Mouse (Mus musculus) adrenal gland, postnatal 0 days (tissue): ENCODE data around the gene B4galt7. TPM values are rescaled to one million over a fixed set of nuclear protein-coding genes. Genes with fewer than 3 reads are reported as not detected.

Experiments used
- polyA plus RNA-seq: library from polyadenylated mRNA; unstranded; fragments of >200 nt; fragmentation: Nextera tagmentation; extraction: Ambion mirVana; gene quantifications from 2 replicates; pipeline ENCODE4 v1.2.1, GENCODE M21; 2015

Gene B4galt7
- polyA plus RNA-seq = 20.5 and 21.5 TPM in 2 replicates

GRCm38 (mm10) chr13:55599566-55600540 is at the start of gene B4galt7:
Gene B4galt7 (plus strand): TSS chr13:55599896.

GRCm38 (mm10) chr13:55571027-55571751 is 28.5 kb upstream of the B4galt7 start, which contains the start of gene Fam193b:
Gene Fam193b (minus strand): TSS chr13:55571120.

GRCm38 (mm10) chr13:55573432-55573831 is 26.3 kb upstream of the B4galt7 start, which contains the start of gene Tmed9:
Gene Tmed9 (plus strand): TSS chr13:55573732.

GRCm38 (mm10) chr13:55622649-55623541 is 23.2 kb downstream of the B4galt7 start, which contains the start of gene Caml:
Gene Caml (plus strand): TSS chr13:55623005.

GRCm38 (mm10) chr13:55634639-55635127 is 35.0 kb downstream of the B4galt7 start, which contains the start of gene Ddx46:
Gene Ddx46 (plus strand): TSS chr13:55635027.

Other genes with a start within 250 kb of the B4galt7 start
- 58.9 and 82.5 TPM in 2 replicates for gene Lman2, start 237.1 kb upstream of the B4galt7 start, polyA plus RNA-seq
- 1.2 and 1.3 TPM in 2 replicates for gene Rgs14, start 230.2 kb upstream of the B4galt7 start, polyA plus RNA-seq
- gene Slc34a1, start 201.7 kb upstream of the B4galt7 start, polyA plus RNA-seq = 1.5 and 1.8 TPM in 2 replicates
- gene Pfn3, start 184.7 kb upstream of the B4galt7 start, polyA plus RNA-seq = not detected in 2 replicates
- 8.7 and 12.2 TPM in 2 replicates for gene F12, start 173.1 kb upstream of the B4galt7 start, polyA plus RNA-seq
- gene Grk6, start 154.8 kb upstream of the B4galt7 start, polyA plus RNA-seq = 20.3 and 24.0 TPM in 2 replicates
- 1.0 and 1.1 TPM in 2 replicates for gene Prr7, start 135.6 kb upstream of the B4galt7 start, polyA plus RNA-seq
- gene Dbn1, start 111.8 kb upstream of the B4galt7 start, polyA plus RNA-seq = 66.4 and 97.2 TPM in 2 replicates
- gene Pdlim7, start 86.2 kb upstream of the B4galt7 start, polyA plus RNA-seq = 72.4 and 78.9 TPM in 2 replicates
- gene Dok3, start 70.6 kb upstream of the B4galt7 start, polyA plus RNA-seq = 2.8 and 2.9 TPM in 2 replicates
- gene Ddx41, start 63.2 kb upstream of the B4galt7 start, polyA plus RNA-seq = 39.5 and 45.1 TPM in 2 replicates
- 17.9 and 21.7 TPM in 2 replicates for gene Fam193b, start 28.8 kb upstream of the B4galt7 start, polyA plus RNA-seq
- 89.2 and 133 TPM in 2 replicates for gene Tmed9, start 26.2 kb upstream of the B4galt7 start, polyA plus RNA-seq
- gene Caml, start 23.1 kb downstream of the B4galt7 start, polyA plus RNA-seq = 62.8 and 62.9 TPM in 2 replicates
- 13.0 and 17.6 TPM in 2 replicates for gene Ddx46, start 35.1 kb downstream of the B4galt7 start, polyA plus RNA-seq
- gene B230219D22Rik, start 93.2 kb downstream of the B4galt7 start, polyA plus RNA-seq = 29.4 and 31.3 TPM in 2 replicates
- 107 and 125 TPM in 2 replicates for gene Txndc15, start 114.8 kb downstream of the B4galt7 start, polyA plus RNA-seq
- gene Pcbd2, start 127.5 kb downstream of the B4galt7 start, polyA plus RNA-seq = 96.1 and 103 TPM in 2 replicates
- gene Catsper3, start 184.7 kb downstream of the B4galt7 start, polyA plus RNA-seq = 0.16 and 0.17 TPM in 2 replicates
- gene Pitx1, start 236.3 kb downstream of the B4galt7 start, polyA plus RNA-seq = 0.07 and 0.08 TPM in 2 replicates